Mouse (Mus musculus): ENCODE measurements around the gene Nfatc2ip. TPM values are rescaled to one million over a fixed set of nuclear protein-coding genes. Genes with fewer than 3 reads are reported as not detected.

The Nfatc2ip gene
- polyA plus RNA-seq, 1 experiment from 2014 or later = 3.6 TPM

DNA sequence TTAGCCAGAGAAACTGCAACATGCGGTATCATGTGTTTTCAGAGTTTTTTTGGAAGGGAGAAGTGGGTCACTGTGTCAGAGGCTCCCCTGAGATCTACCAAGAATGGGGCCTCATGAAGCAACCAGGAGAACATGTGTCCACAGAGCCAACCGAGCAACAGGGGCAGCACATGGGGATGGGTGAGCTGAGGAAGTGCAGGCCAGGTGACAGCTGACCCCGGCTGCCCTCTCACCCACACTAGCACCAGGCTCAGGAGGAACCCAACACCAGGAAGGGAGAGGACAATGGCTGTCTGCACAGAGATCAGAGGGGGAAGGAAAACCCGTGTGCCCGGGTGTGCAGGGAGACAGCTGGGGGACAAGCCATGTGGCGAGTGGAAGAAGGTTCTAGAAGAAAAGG is 22.0 kb downstream of the Nfatc2ip start:
- ATAC-seq (ENCODE audit: insufficient number of reproducible peaks, low FRiP score, low TSS enrichment, low read depth) = no peak
- peaks cover 11% of the 10 kb centered on the region; the same call in 1 of the 2 replicates for H3K36me3 ChIP-seq (ENCODE audit: control insufficient read depth, insufficient read depth, low read length)
- H3K27me3 ChIP-seq (ENCODE audit: control insufficient read depth, insufficient read depth, low read length) = no peaks in the 10 kb centered on the region
- 70% methylated on average over 6 of the region's 6 CpGs for WGBS
- H3K27ac ChIP-seq (replicated peaks; ENCODE audit: low read depth, low read length) = no peak overlapping the region
- H3K9me3 ChIP-seq (ENCODE audit: control insufficient read depth, low read length) = no peaks in the 10 kb centered on the region
- H3K4me1 ChIP-seq (ENCODE audit: control insufficient read depth, insufficient read depth, low read length) = peaks cover 7% of the 10 kb centered on the region; the same call in 1 of the 2 replicates
- H3K4me3 ChIP-seq (ENCODE audit: low read depth, low read length) = no peak overlapping the region
- H3K4me2 ChIP-seq (ENCODE audit: low read depth, severe bottlenecking) = no peak overlapping the region
- no peak overlapping the region for H3K9ac ChIP-seq (ENCODE audit: low read length)
- DNase-seq (ENCODE audit: low spot score) = no peak

GRCm38 (mm10) chr7:126373007-126373406 is 23.5 kb downstream of the Nfatc2ip start:
- no peaks in the 10 kb centered on the region for H3K27me3 ChIP-seq (ENCODE audit: control insufficient read depth, insufficient read depth, low read length)
- ATAC-seq (ENCODE audit: insufficient number of reproducible peaks, low FRiP score, low TSS enrichment, low read depth) (no peak), DNase-seq (ENCODE audit: low spot score) (no peak)
- H3K27ac ChIP-seq (replicated peaks; ENCODE audit: low read depth, low read length) = no peak overlapping the region
- peaks cover 7% of the 10 kb centered on the region; the same call in 1 of the 2 replicates for H3K4me1 ChIP-seq (ENCODE audit: control insufficient read depth, insufficient read depth, low read length)
- no peaks in the 10 kb centered on the region for H3K9me3 ChIP-seq (ENCODE audit: control insufficient read depth, low read length)
- peaks cover 14% of the 10 kb centered on the region; the same call in 1 of the 2 replicates for H3K36me3 ChIP-seq (ENCODE audit: control insufficient read depth, insufficient read depth, low read length)
- 85% methylated on average over 9 of the region's 9 CpGs for WGBS
- no peak overlapping the region for H3K4me2 ChIP-seq (ENCODE audit: low read depth, severe bottlenecking)
- no peak overlapping the region for H3K4me3 ChIP-seq (ENCODE audit: low read depth, low read length)
- H3K9ac ChIP-seq (ENCODE audit: low read length) = no peak overlapping the region

DNA sequence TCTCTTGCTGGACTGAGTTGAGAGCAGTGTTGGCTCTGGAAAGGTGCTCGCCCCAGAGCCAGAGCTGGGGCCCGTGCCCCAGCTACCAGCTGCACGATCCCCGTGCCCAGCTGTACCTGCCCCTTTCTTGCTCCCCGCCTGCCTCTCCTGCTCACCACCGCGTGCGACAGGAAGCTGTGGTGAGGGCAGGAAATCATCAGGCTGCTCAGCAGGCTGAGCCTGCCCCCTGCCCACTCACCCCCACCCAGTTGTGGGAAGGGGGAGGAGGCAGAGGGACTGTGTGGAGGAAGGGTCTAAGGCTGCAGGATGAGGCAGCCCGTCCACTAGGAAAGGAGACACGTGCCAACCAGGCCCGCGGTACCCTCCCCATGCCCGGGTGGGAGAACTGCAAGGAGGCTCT is 27.1 kb downstream of the Nfatc2ip start, which contains the start of gene Lat:
Lat (minus strand) TSS at position 178 of the 400 bp plus-strand sequence.
- 65% methylated on average over 13 of the region's 13 CpGs for WGBS
- no peaks in the 10 kb centered on the region for H3K4me1 ChIP-seq (ENCODE audit: control insufficient read depth, insufficient read depth, low read length)
- H3K4me3 ChIP-seq (ENCODE audit: low read depth, low read length) = no peak within 1 kb of the TSS
- no peaks in the 10 kb centered on the region for H3K9me3 ChIP-seq (ENCODE audit: control insufficient read depth, low read length)
- no peak for ATAC-seq (ENCODE audit: insufficient number of reproducible peaks, low FRiP score, low TSS enrichment, low read depth)
- H3K27ac ChIP-seq (replicated peaks; ENCODE audit: low read depth, low read length) = no peak within 1 kb of the TSS
- 0 out of 2 replicates have a peak within 1 kb of the TSS, but pooled peaks have one; percentile 22 for H3K9ac ChIP-seq (ENCODE audit: low read length)
- no peak within 1 kb of the TSS for H3K4me2 ChIP-seq (ENCODE audit: low read depth, severe bottlenecking)
- no peak for DNase-seq (ENCODE audit: low spot score)
- no peaks in the 10 kb centered on the region for H3K27me3 ChIP-seq (ENCODE audit: control insufficient read depth, insufficient read depth, low read length)
- H3K36me3 ChIP-seq (ENCODE audit: control insufficient read depth, insufficient read depth, low read length) = peaks cover 15% of the 10 kb centered on the region; the same call in 1 of the 2 replicates

GRCm38 (mm10) chr7:126368367-126368766 is 28.2 kb downstream of the Nfatc2ip start:
- no peak for ATAC-seq (ENCODE audit: insufficient number of reproducible peaks, low FRiP score, low TSS enrichment, low read depth)
- H3K36me3 ChIP-seq (ENCODE audit: control insufficient read depth, insufficient read depth, low read length) = peaks cover 16% of the 10 kb centered on the region; the same call in 1 of the 2 replicates
- 85% methylated on average over 8 of the region's 8 CpGs for WGBS

DNA sequence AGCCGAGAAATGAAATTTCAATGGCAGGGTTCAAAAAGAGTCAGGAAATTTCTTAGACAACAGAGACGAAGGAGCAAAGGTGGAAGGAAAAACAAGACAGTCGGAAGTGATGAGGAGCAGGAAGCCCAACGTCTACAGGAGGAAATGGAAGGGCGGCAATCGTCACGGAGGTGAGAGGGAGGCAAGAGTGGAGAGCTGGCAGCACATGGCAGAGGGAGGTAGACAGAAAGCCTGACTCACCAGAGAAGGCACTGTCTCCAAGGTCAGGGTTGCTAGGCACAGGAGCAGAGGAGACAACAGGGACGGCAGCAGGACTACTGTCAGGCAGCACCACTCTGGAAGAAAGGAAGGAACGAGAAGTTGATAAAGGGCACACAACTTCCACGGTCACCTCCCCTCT is 28.9 kb downstream of the Nfatc2ip start:
- DNase-seq (ENCODE audit: low spot score) (no peak), ATAC-seq (ENCODE audit: insufficient number of reproducible peaks, low FRiP score, low TSS enrichment, low read depth) (no peak)
- Histone ChIP-seq H3K4me1 (ENCODE audit: control insufficient read depth, insufficient read depth, low read length) (no peaks in the 10 kb centered on the region), H3K36me3 (ENCODE audit: control insufficient read depth, insufficient read depth, low read length) (peaks cover 16% of the 10 kb centered on the region; the same call in 1 of the 2 replicates), H3K27me3 (ENCODE audit: control insufficient read depth, insufficient read depth, low read length) (no peaks in the 10 kb centered on the region), H3K27ac (replicated peaks; ENCODE audit: low read depth, low read length) (no peak overlapping the region), H3K9ac (ENCODE audit: low read length) (no peak overlapping the region), H3K9me3 (ENCODE audit: control insufficient read depth, low read length) (no peaks in the 10 kb centered on the region), H3K4me3 (ENCODE audit: low read depth, low read length) (no peak overlapping the region), H3K4me2 (ENCODE audit: low read depth, severe bottlenecking) (no peak overlapping the region)
- WGBS = 89% methylated on average over 10 of the region's 10 CpGs

More at GRCm38 (mm10) chr7:126368367-126368766, 28.2 kb downstream of the Nfatc2ip start:
- DNase-seq (ENCODE audit: low spot score) = no peak
- Histone ChIP-seq H3K4me2 (ENCODE audit: low read depth, severe bottlenecking) (no peak overlapping the region), H3K9me3 (ENCODE audit: control insufficient read depth, low read length) (no peaks in the 10 kb centered on the region), H3K4me3 (ENCODE audit: low read depth, low read length) (no peak overlapping the region), H3K4me1 (ENCODE audit: control insufficient read depth, insufficient read depth, low read length) (no peaks in the 10 kb centered on the region), H3K27me3 (ENCODE audit: control insufficient read depth, insufficient read depth, low read length) (no peaks in the 10 kb centered on the region), H3K9ac (ENCODE audit: low read length) (no peak overlapping the region), H3K27ac (replicated peaks; ENCODE audit: low read depth, low read length) (no peak overlapping the region)

DNA sequence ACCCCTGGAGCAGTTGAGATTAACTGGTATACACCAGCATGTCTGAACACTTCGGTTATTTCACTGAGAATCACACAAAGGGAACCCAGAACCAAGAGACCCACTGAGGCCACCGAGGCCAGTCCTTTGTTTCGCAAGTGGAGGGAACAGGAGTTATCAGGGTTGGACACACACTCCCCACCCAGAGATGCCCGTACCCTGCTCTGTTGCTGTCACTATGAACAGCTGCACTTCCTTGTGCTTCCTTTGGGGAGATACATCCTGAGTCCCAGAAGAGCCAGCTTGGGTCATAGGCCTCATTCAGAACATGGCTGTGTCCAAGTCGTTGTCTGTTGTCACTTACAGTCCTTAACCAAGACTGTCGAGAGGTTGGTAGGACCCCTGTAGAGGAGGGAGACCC is 33.5 kb downstream of the Nfatc2ip start:
- Histone ChIP-seq H3K4me2 (ENCODE audit: low read depth, severe bottlenecking) (no peak overlapping the region), H3K27ac (replicated peaks; ENCODE audit: low read depth, low read length) (no peak overlapping the region), H3K9me3 (ENCODE audit: control insufficient read depth, low read length) (no peaks in the 10 kb centered on the region), H3K36me3 (ENCODE audit: control insufficient read depth, insufficient read depth, low read length) (peaks cover 2% of the 10 kb centered on the region; the same call in 1 of the 2 replicates), H3K4me3 (ENCODE audit: low read depth, low read length) (no peak overlapping the region), H3K27me3 (ENCODE audit: control insufficient read depth, insufficient read depth, low read length) (no peaks in the 10 kb centered on the region), H3K4me1 (ENCODE audit: control insufficient read depth, insufficient read depth, low read length) (no peaks in the 10 kb centered on the region), H3K9ac (ENCODE audit: low read length) (no peak overlapping the region)
- DNase-seq (ENCODE audit: low spot score) = no peak
- WGBS = 86% methylated on average over 6 of the region's 6 CpGs
- no peak for ATAC-seq (ENCODE audit: insufficient number of reproducible peaks, low FRiP score, low TSS enrichment, low read depth)

GRCm38 (mm10) chr7:126359049-126359448 is 37.5 kb downstream of the Nfatc2ip start:
- no peaks in the 10 kb centered on the region for H3K4me1 ChIP-seq (ENCODE audit: control insufficient read depth, insufficient read depth, low read length)
- WGBS = 81% methylated on average over 13 of the region's 13 CpGs
- H3K9me3 ChIP-seq (ENCODE audit: control insufficient read depth, low read length) = no peaks in the 10 kb centered on the region
- H3K36me3 ChIP-seq (ENCODE audit: control insufficient read depth, insufficient read depth, low read length) = no peaks in the 10 kb centered on the region; the same call in 1 of the 2 replicates
- H3K27ac ChIP-seq (replicated peaks; ENCODE audit: low read depth, low read length) = no peak overlapping the region
- H3K27me3 ChIP-seq (ENCODE audit: control insufficient read depth, insufficient read depth, low read length) = no peaks in the 10 kb centered on the region
- no peak overlapping the region for H3K9ac ChIP-seq (ENCODE audit: low read length)
- H3K4me2 ChIP-seq (ENCODE audit: low read depth, severe bottlenecking) = no peak overlapping the region
- DNase-seq (ENCODE audit: low spot score) (no peak), ATAC-seq (ENCODE audit: insufficient number of reproducible peaks, low FRiP score, low TSS enrichment, low read depth) (no peak)
- H3K4me3 ChIP-seq (ENCODE audit: low read depth, low read length) = no peak overlapping the region

DNA sequence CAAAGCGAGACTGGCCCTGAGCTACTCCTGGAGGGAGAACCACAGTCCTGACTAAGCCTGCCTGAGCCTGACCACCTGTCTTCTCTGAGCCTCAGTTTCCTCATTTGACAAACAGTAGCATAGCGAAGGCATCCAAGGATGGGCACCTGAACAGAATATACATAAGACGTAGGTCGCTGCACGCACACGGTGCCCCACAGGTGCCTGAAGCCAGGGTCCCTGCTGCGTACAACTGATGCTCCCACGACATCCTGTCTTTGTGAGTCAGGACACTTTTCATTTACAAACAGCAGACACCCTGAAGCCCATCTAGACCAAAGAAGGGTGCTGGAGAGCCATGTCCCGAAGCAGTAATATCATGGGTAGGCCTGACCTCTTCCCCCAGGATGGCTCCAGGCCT is 38.1 kb downstream of the Nfatc2ip start:
- no peak overlapping the region for H3K4me2 ChIP-seq (ENCODE audit: low read depth, severe bottlenecking)
- H3K27ac ChIP-seq (replicated peaks; ENCODE audit: low read depth, low read length) = no peak overlapping the region
- no peaks in the 10 kb centered on the region for H3K4me1 ChIP-seq (ENCODE audit: control insufficient read depth, insufficient read depth, low read length)
- WGBS = 94% methylated on average over 9 of the region's 9 CpGs
- no peak overlapping the region for H3K4me3 ChIP-seq (ENCODE audit: low read depth, low read length)
- H3K9ac ChIP-seq (ENCODE audit: low read length) = no peak overlapping the region
- H3K27me3 ChIP-seq (ENCODE audit: control insufficient read depth, insufficient read depth, low read length) = no peaks in the 10 kb centered on the region
- H3K9me3 ChIP-seq (ENCODE audit: control insufficient read depth, low read length) = no peaks in the 10 kb centered on the region
- no peaks in the 10 kb centered on the region for H3K36me3 ChIP-seq (ENCODE audit: control insufficient read depth, insufficient read depth, low read length)
- ATAC-seq (ENCODE audit: insufficient number of reproducible peaks, low FRiP score, low TSS enrichment, low read depth) (no peak), DNase-seq (ENCODE audit: low spot score) (no peak)

DNA sequence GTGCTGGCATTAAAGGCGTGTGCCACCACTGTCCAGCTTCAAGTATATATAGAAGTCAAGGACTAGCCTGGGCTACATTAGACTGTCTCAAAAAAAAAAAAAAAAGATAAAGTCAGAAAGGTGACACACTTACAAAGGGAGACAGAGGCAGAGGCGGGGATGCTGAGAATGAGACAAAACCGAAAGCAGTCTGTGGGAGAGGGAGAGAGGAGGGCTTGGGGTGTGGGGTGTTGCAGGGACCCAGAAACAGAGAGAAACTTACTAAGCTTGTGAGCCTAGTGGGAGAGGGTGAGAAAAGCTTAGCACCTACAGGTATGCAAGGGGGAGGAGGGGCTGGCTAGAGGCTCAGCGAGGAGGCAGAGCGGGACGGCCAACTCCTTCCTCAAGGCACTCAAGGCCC is 38.7 kb downstream of the Nfatc2ip start:
- DNase-seq (ENCODE audit: low spot score) = no peak
- no peak overlapping the region for H3K4me2 ChIP-seq (ENCODE audit: low read depth, severe bottlenecking)
- WGBS = 86% methylated on average over 6 of the region's 6 CpGs

More for the DNA sequence above, 38.7 kb downstream of the Nfatc2ip start:
- H3K4me3 ChIP-seq (ENCODE audit: low read depth, low read length) = no peak overlapping the region
- no peaks in the 10 kb centered on the region for H3K36me3 ChIP-seq (ENCODE audit: control insufficient read depth, insufficient read depth, low read length)
- ATAC-seq (ENCODE audit: insufficient number of reproducible peaks, low FRiP score, low TSS enrichment, low read depth) = no peak
- H3K27me3 ChIP-seq (ENCODE audit: control insufficient read depth, insufficient read depth, low read length) = no peaks in the 10 kb centered on the region
- no peak overlapping the region for H3K9ac ChIP-seq (ENCODE audit: low read length)
- H3K27ac ChIP-seq (replicated peaks; ENCODE audit: low read depth, low read length) = no peak overlapping the region
- H3K9me3 ChIP-seq (ENCODE audit: control insufficient read depth, low read length) = no peaks in the 10 kb centered on the region
- no peaks in the 10 kb centered on the region for H3K4me1 ChIP-seq (ENCODE audit: control insufficient read depth, insufficient read depth, low read length)

Data from limb, embryonic 11.5 days (tissue).